Mouse (Mus musculus) forebrain, embryonic 11.5 days (tissue): ENCODE measurements around the gene Bcl2l11. TPM values are rescaled to one million over a fixed set of nuclear protein-coding genes. Genes with fewer than 3 reads are reported as not detected.

Source experiments
- ATAC-seq: fragments of 200-750 bp; cut with Nextera tagmentation; replicated peaks from 2 replicates; pipeline ENCODE4 v1.8.0; 2017; ENCODE audit warnings: moderate TSS enrichment; ENCODE audit not compliant: low FRiP score
- DNase-seq: peaks from one replicate; pipeline ENCODE4 v3.0.0-alpha.2; 2017; ENCODE audit warnings: low spot score
- H3K27ac ChIP-seq: fragments of 300-500 bp; sonication (generic); 2 replicates; pipeline ENCODE4 v1.5.1; 2014; ENCODE audit warnings: low read depth, low read length
- H3K27me3 ChIP-seq: fragments of 300-500 bp; sonication (generic); 2 replicates; pipeline ENCODE4 v1.6.1; 2014; ENCODE audit warnings: mild to moderate bottlenecking, low read length, mixed read lengths; ENCODE audit not compliant: control insufficient read depth, insufficient read depth
- H3K36me3 ChIP-seq: fragments of 300-500 bp; sonication (generic); 2 replicates; pipeline ENCODE4 v1.6.1; 2014; ENCODE audit warnings: mild to moderate bottlenecking, low read length, moderate library complexity, mixed read lengths; ENCODE audit not compliant: control insufficient read depth, insufficient read depth
- H3K4me1 ChIP-seq: fragments of 300-500 bp; sonication (generic); replicated peaks from 2 replicates; pipeline ENCODE4 v1.6.1; 2014; ENCODE audit warnings: low read length, mixed read lengths; ENCODE audit not compliant: control insufficient read depth, insufficient read depth
- H3K4me2 ChIP-seq: fragments of 300-500 bp; sonication (generic); 2 replicates; pipeline ENCODE4 v1.6.1; 2014; ENCODE audit warnings: low read depth, mild to moderate bottlenecking, low read length, moderate library complexity, mixed read lengths; ENCODE audit not compliant: severe bottlenecking
- H3K4me3 ChIP-seq: fragments of 300-500 bp; sonication (generic); 2 replicates; pipeline ENCODE4 v1.5.1; 2014; ENCODE audit warnings: low read depth, low read length
- H3K9ac ChIP-seq: fragments of 300-500 bp; sonication (generic); 2 replicates; pipeline ENCODE4 v1.6.1; 2014; ENCODE audit warnings: low read length
- H3K9me3 ChIP-seq: fragments of 300-500 bp; sonication (generic); 2 replicates; pipeline ENCODE4 v1.6.1; 2016; ENCODE audit warnings: low read length, mixed read lengths; ENCODE audit not compliant: control insufficient read depth
- WGBS: fragments of 180-500 bp; shearing (Covaris S2); extraction: QIAGEN DNeasy Blood & Tissue Kit; methylation state at CpG from one replicate; pipeline ENCODE4 v1.1.7; 2014; 5-methylcytosine and 5-hydroxymethylcytosine counted together
- polyA plus RNA-seq: library from polyadenylated mRNA; unstranded; fragments of >200 nt; fragmentation: Nextera tagmentation; extraction: Ambion mirVana; gene quantifications from 2 replicates; pipeline ENCODE4 v1.2.1, GENCODE M21; 2014

The Bcl2l11 gene
- polyA plus RNA-seq, 1 experiment from 2014 or later, result 17.7 TPM

DNA sequence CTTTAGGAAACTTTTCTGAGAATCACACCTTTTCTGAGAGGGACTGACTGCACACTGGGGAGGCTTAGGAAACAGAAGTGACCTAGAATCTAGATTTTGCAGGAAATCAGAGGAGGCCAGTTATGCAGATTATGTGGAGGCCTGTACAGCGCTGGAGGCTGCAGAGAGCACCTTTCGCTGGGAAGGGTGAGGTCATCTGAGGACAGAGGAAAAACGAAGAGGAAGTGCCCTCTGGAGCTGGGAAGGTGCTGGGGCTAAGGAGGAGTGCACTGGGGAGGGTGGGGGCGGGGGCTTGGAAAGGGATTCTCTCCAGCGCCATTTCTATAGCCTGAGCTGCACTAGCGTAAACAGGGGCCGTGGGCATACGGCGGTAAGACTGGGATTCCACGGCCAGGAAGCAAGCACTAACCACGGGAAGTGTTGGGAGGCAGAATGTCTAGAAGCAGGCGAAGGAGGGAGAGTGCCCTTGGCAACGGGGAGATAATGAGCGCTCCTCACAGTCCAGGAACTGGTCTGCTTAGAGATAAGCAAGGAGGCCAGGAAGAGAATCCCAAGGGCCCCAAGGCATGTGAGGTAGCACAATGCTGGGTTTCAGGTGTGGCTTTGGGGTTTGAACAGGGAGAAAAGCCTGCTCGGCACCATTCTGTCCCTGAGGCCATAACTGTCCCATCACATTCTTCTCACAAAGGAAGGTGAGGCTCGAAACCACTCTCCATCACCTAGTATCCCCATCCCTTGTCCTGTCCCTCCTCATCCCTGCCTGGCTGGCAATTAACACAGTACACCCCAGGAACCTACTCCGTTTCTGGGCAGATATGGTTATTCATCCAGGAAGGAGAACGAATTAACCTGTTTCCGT, 85.4 kb downstream of the Bcl2l11 start:
- 15% methylated on average over 19 of the region's 19 CpGs for WGBS
- H3K4me2 ChIP-seq, result no peak overlapping the region

DNA sequence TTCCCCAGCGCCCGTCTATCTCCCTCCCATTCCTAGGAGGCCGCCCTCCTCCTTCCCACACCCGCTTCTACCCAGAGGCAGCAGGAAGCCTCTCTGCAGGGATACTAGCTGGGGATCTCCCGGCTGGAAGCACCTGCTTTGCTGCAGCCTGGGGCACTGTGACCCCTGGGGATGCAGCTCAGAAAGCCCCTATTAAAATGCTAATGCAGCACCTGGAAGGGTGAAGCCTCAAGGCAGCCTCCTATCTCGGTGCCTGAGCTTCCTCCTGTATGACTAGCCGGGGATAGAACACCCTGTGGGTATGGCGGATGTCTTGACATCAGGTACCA, 86.0 kb downstream of the Bcl2l11 start:
- 24% methylated on average over 8 of the region's 8 CpGs for WGBS
- peaks cover 8% of the 10 kb centered on the region for H3K4me1 ChIP-seq
- no peaks in the 10 kb centered on the region for H3K9me3 ChIP-seq
- DNase-seq (no peak), ATAC-seq (no peak)
- no peaks in the 10 kb centered on the region for H3K36me3 ChIP-seq
- H3K4me3 ChIP-seq, result no peak overlapping the region
- no peak overlapping the region for H3K4me2 ChIP-seq
- no peak overlapping the region for H3K27ac ChIP-seq
- no peak overlapping the region for H3K9ac ChIP-seq
- no peaks in the 10 kb centered on the region for H3K27me3 ChIP-seq

More for the DNA sequence above, 85.4 kb downstream of the Bcl2l11 start:
- peak overlapping the region; percentile 42 for H3K9ac ChIP-seq
- H3K4me3 ChIP-seq, result no peak overlapping the region
- no peaks in the 10 kb centered on the region for H3K9me3 ChIP-seq
- DNase-seq (peak; percentile 55), ATAC-seq (no peak)
- no peak overlapping the region for H3K27ac ChIP-seq
- peaks cover 8% of the 10 kb centered on the region for H3K4me1 ChIP-seq
- no peaks in the 10 kb centered on the region for H3K27me3 ChIP-seq
- H3K36me3 ChIP-seq, result no peaks in the 10 kb centered on the region
